Mouse (Mus musculus) G1E (cell line): ENCODE results near the gene Kcnk16. TPM values are rescaled to one million over a fixed set of nuclear protein-coding genes. Genes with fewer than 3 reads are reported as not detected.

Source experiments
- ATAC-seq: 2 replicates; pipeline ENCODE4 v1.8.0; 2016; ENCODE audit warnings: mild to moderate bottlenecking; ENCODE audit not compliant: insufficient number of reproducible peaks, poor library complexity, low FRiP score, severe bottlenecking; ENCODE audit errors: extremely low read depth
- DNase-seq: peaks from one replicate; pipeline ENCODE4 v3.0.0; 2012; ENCODE audit warnings: low spot score
- H3K27me3 ChIP-seq: 2 replicates; pipeline ENCODE4 v1.6.1; 2012; ENCODE audit warnings: mild to moderate bottlenecking, low read length, inconsistent platforms; ENCODE audit not compliant: insufficient read depth
- H3K36me3 ChIP-seq: replicated peaks from 2 replicates; pipeline ENCODE3; 2012; ENCODE audit warnings: mild to moderate bottlenecking, inconsistent platforms
- H3K4me1 ChIP-seq: 2 replicates; pipeline ENCODE4 v1.6.1; 2012; ENCODE audit warnings: low read depth, low read length, inconsistent platforms, mixed read lengths; ENCODE audit not compliant: insufficient read depth
- H3K4me3 ChIP-seq: 2 replicates; pipeline ENCODE4 v1.5.1; 2012; ENCODE audit warnings: low read depth, mild to moderate bottlenecking, inconsistent platforms, low read length, moderate library complexity, mixed read lengths
- H3K9me3 ChIP-seq: replicated peaks from 2 replicates; pipeline ENCODE4 v1.6.1; 2012; ENCODE audit warnings: inconsistent platforms
- CTCF ChIP-seq: IDR thresholded peaks from 2 replicates; pipeline ENCODE4 v1.5.1; 2012; ENCODE audit warnings: low read depth, low read length, inconsistent platforms, mixed read lengths
- GATA1 ChIP-seq: IDR thresholded peaks from 2 replicates; pipeline ENCODE4 v1.6.1; 2012; ENCODE audit warnings: borderline replicate concordance, low read length, inconsistent platforms, mixed read lengths
- GATA2 ChIP-seq: IDR thresholded peaks from 2 replicates; pipeline ENCODE4 v1.6.1; 2012; ENCODE audit warnings: low read depth, low read length, inconsistent platforms, borderline replicate concordance
- POLR2AphosphoS5 ChIP-seq: IDR thresholded peaks from 2 replicates; pipeline ENCODE4 v1.6.1; 2012; ENCODE audit warnings: low read depth, low read length, inconsistent platforms; ENCODE audit not compliant: insufficient replicate concordance
- TAL1 ChIP-seq: conservative IDR thresholded peaks from 2 replicates; pipeline ENCODE4 v1.6.1; 2012; ENCODE audit warnings: low read depth, low read length, inconsistent platforms, mixed read lengths
- polyA plus RNA-seq: library from polyadenylated mRNA; stranded (reverse); fragments of >175 nt; gene quantifications from 2 replicates; pipeline ENCODE4 v1.2.3, GENCODE M21; 2012
- total RNA-seq, 2 experiments: library from RNA; stranded (forward) in 1 of 2; stranded (reverse) in 1 of 2; fragments of 200-1000 nt in 1 of 2; fragments of >200 nt in 1 of 2; fragmentation: Nextera tagmentation in 1 of 2; gene quantifications; 2 replicates each; pipeline ENCODE4 v1.2.3; 2014 to 2017

The Kcnk16 gene
- total and polyA plus RNA-seq, 3 experiments, result 0.16 TPM; not detected in 2

- peaks cover 26% of the 10 kb centered on the region for H3K27me3 ChIP-seq
- ATAC-seq (no peak), DNase-seq (no peak)
- H3K36me3 ChIP-seq, result no peaks in the 10 kb centered on the region
- H3K4me1 ChIP-seq, result peaks cover 38% of the 10 kb centered on the region
- TF ChIP-seq GATA1, result no peak
- TF ChIP-seq GATA2, result no peak
- TF ChIP-seq TAL1, result no peak
- TF ChIP-seq POLR2AphosphoS5, result no peak
- no peak for TF ChIP-seq CTCF
- no peak overlapping the region for H3K4me3 ChIP-seq
- H3K9me3 ChIP-seq, result no peaks in the 10 kb centered on the region
These were observed 52.3 kb downstream of the Kcnk16 start for GRCm38 (mm10) chr14:20216561-20217298.

- ATAC-seq, result no peak
- Histone ChIP-seq H3K36me3 (no peaks in the 10 kb centered on the region), H3K27me3 (peaks cover 21% of the 10 kb centered on the region), H3K9me3 (no peaks in the 10 kb centered on the region), H3K4me1 (peaks cover 46% of the 10 kb centered on the region), H3K4me3 (no peak overlapping the region)
- no peak for TF ChIP-seq CTCF
- no peak for TF ChIP-seq POLR2AphosphoS5
- TF ChIP-seq GATA2, result no peak
- TF ChIP-seq TAL1, result no peak
- no peak for TF ChIP-seq GATA1
- DNase-seq, result no peak
These were observed 53.2 kb downstream of the Kcnk16 start for GRCm38 (mm10) chr14:20215826-20216225.

GRCm38 (mm10) chr14:20214125-20214524 lies 54.9 kb downstream of the Kcnk16 start:
- TF ChIP-seq POLR2AphosphoS5 (no peak), GATA2 (no peak), CTCF (no peak), TAL1 (no peak), GATA1 (no peak)
- Histone ChIP-seq H3K4me1 (peaks cover 61% of the 10 kb centered on the region), H3K9me3 (no peaks in the 10 kb centered on the region), H3K36me3 (no peaks in the 10 kb centered on the region), H3K4me3 (no peak overlapping the region), H3K27me3 (peaks cover 17% of the 10 kb centered on the region)
- ATAC-seq, result no peak
- no peak for DNase-seq

- H3K9me3 ChIP-seq, result no peaks in the 10 kb centered on the region
- ATAC-seq, result peak; percentile 70
These were observed 57.0 kb downstream of the Kcnk16 start for GRCm38 (mm10) chr14:20211754-20212601.

More at GRCm38 (mm10) chr14:20211754-20212601, 57.0 kb downstream of the Kcnk16 start:
- TF ChIP-seq CTCF (no peak), GATA2 (no peak), POLR2AphosphoS5 (no peak), GATA1 (no peak), TAL1 (peak; percentile 69)
- no peaks in the 10 kb centered on the region for H3K36me3 ChIP-seq
- DNase-seq, result peak; percentile 44
- peaks cover 72% of the 10 kb centered on the region for H3K4me1 ChIP-seq
- H3K4me3 ChIP-seq, result no peak overlapping the region
- peaks cover 19% of the 10 kb centered on the region for H3K27me3 ChIP-seq

Other genes with a start within 250 kb of the Kcnk16 start
- 1.7 and 2.8 TPM in 2 replicates for gene Saysd1, start 130.7 kb downstream of the Kcnk16 start, total RNA-seq (2014; fragmentation: Nextera tagmentation)
- 2.8 and 3.4 TPM in 2 replicates for gene Saysd1, start 130.7 kb downstream of the Kcnk16 start, total RNA-seq (2017)
- 7.9 and 9.6 TPM in 2 replicates for gene Saysd1, start 130.7 kb downstream of the Kcnk16 start, polyA plus RNA-seq
- 4.3 and 5.0 TPM in 2 replicates for gene Kcnk5, start 87.4 kb downstream of the Kcnk16 start, total RNA-seq (2014; fragmentation: Nextera tagmentation)
- gene Kcnk5, start 87.4 kb downstream of the Kcnk16 start, total RNA-seq (2017), result 7.5 and 7.9 TPM in 2 replicates
- gene Kcnk5, start 87.4 kb downstream of the Kcnk16 start, polyA plus RNA-seq, result 12.1 and 12.5 TPM in 2 replicates
- gene Nudt13, start 25.5 kb upstream of the Kcnk16 start, total RNA-seq (2014; fragmentation: Nextera tagmentation), result 18.5 and 26.8 TPM in 2 replicates
- gene Nudt13, start 25.5 kb upstream of the Kcnk16 start, total RNA-seq (2017), result 7.4 TPM in 2 replicates
- gene Nudt13, start 25.5 kb upstream of the Kcnk16 start, polyA plus RNA-seq, result 1.4 and 1.6 TPM in 2 replicates
- 66.1 and 79.6 TPM in 2 replicates for gene Ecd, start 78.9 kb upstream of the Kcnk16 start, total RNA-seq (2014; fragmentation: Nextera tagmentation)
- 62.5 and 63.9 TPM in 2 replicates for gene Ecd, start 78.9 kb upstream of the Kcnk16 start, total RNA-seq (2017)
- gene Ecd, start 78.9 kb upstream of the Kcnk16 start, polyA plus RNA-seq, result 56.6 and 58.0 TPM in 2 replicates
- gene Fam149b, start 79.0 kb upstream of the Kcnk16 start, total RNA-seq (2014; fragmentation: Nextera tagmentation), result 38.5 and 42.3 TPM in 2 replicates
- gene Fam149b, start 79.0 kb upstream of the Kcnk16 start, total RNA-seq (2017), result 27.4 and 29.9 TPM in 2 replicates
- 12.2 and 15.6 TPM in 2 replicates for gene Fam149b, start 79.0 kb upstream of the Kcnk16 start, polyA plus RNA-seq
- gene Dnajc9, start 119.7 kb upstream of the Kcnk16 start, total RNA-seq (2014; fragmentation: Nextera tagmentation), result 83.3 and 105 TPM in 2 replicates
- gene Dnajc9, start 119.7 kb upstream of the Kcnk16 start, total RNA-seq (2017), result 222 and 259 TPM in 2 replicates
- 129 and 178 TPM in 2 replicates for gene Dnajc9, start 119.7 kb upstream of the Kcnk16 start, polyA plus RNA-seq
- 23.9 and 25.8 TPM in 2 replicates for gene Mrps16, start 124.4 kb upstream of the Kcnk16 start, total RNA-seq (2014; fragmentation: Nextera tagmentation)
- gene Mrps16, start 124.4 kb upstream of the Kcnk16 start, total RNA-seq (2017), result 73.6 and 106 TPM in 2 replicates
- 28.6 and 35.8 TPM in 2 replicates for gene Mrps16, start 124.4 kb upstream of the Kcnk16 start, polyA plus RNA-seq
- gene Cfap70, start 183.0 kb upstream of the Kcnk16 start, total RNA-seq (2014; fragmentation: Nextera tagmentation), result not detected in 2 replicates
- 0.23 TPM in 1 of 2 replicates, not detected in the other for gene Cfap70, start 183.0 kb upstream of the Kcnk16 start, total RNA-seq (2017)
- not detected in 2 replicates for gene Cfap70, start 183.0 kb upstream of the Kcnk16 start, polyA plus RNA-seq
- gene Anxa7, start 210.9 kb upstream of the Kcnk16 start, total RNA-seq (2014; fragmentation: Nextera tagmentation), result 87.7 and 107 TPM in 2 replicates
- gene Anxa7, start 210.9 kb upstream of the Kcnk16 start, total RNA-seq (2017), result 84.4 and 85.4 TPM in 2 replicates
- 33.6 and 40.4 TPM in 2 replicates for gene Anxa7, start 210.9 kb upstream of the Kcnk16 start, polyA plus RNA-seq
- 2.5 and 3.0 TPM in 2 replicates for gene Mss51, start 227.7 kb upstream of the Kcnk16 start, total RNA-seq (2014; fragmentation: Nextera tagmentation)
- 1.0 and 1.2 TPM in 2 replicates for gene Mss51, start 227.7 kb upstream of the Kcnk16 start, total RNA-seq (2017)
- 0.12 TPM in 2 replicates for gene Mss51, start 227.7 kb upstream of the Kcnk16 start, polyA plus RNA-seq